Mouse (Mus musculus) forebrain, embryonic 16.5 days (tissue): ENCODE measurements at regions not wholly inside any gene's neighbourhood (a gene's known extent, or its start where the extent isn't known, plus 50 kb on each side); places are given as distances from the start of the nearest gene placed in this dataset.

Experiments
- ATAC-seq: fragments of 200-750 bp; cut with Nextera tagmentation; 2 replicates; pipeline ENCODE4 v1.8.0; 2017; ENCODE audit warnings: mild to moderate bottlenecking, moderate library complexity
- H3K27ac ChIP-seq: fragments of 300-500 bp; sonication (generic); 2 replicates; pipeline ENCODE4 v1.5.1; 2014; ENCODE audit warnings: low read length, control low read depth
- H3K27me3 ChIP-seq: fragments of 300-500 bp; sonication (generic); replicated peaks from 2 replicates; pipeline ENCODE4 v1.6.1; 2014; ENCODE audit warnings: low read length; ENCODE audit not compliant: control insufficient read depth, insufficient read depth
- H3K36me3 ChIP-seq: fragments of 300-500 bp; sonication (generic); 2 replicates; pipeline ENCODE4 v1.6.1; 2014; ENCODE audit not compliant: control insufficient read depth, insufficient read depth
- H3K4me1 ChIP-seq: fragments of 300-500 bp; sonication (generic); replicated peaks from 2 replicates; pipeline ENCODE4 v1.6.1; 2014; ENCODE audit warnings: low read length; ENCODE audit not compliant: control insufficient read depth, insufficient read depth
- H3K4me2 ChIP-seq: fragments of 300-500 bp; sonication (generic); 2 replicates; pipeline ENCODE4 v1.6.1; 2014; ENCODE audit warnings: mild to moderate bottlenecking, low read length, control low read depth
- H3K4me3 ChIP-seq: fragments of 300-500 bp; sonication (generic); replicated peaks from 2 replicates; pipeline ENCODE4 v1.5.1; 2014; ENCODE audit warnings: mild to moderate bottlenecking, low read length, control low read depth
- H3K9ac ChIP-seq: fragments of 300-500 bp; sonication (generic); replicated peaks from 2 replicates; pipeline ENCODE4 v1.6.1; 2014; ENCODE audit warnings: low read depth, low read length, control low read depth
- H3K9me3 ChIP-seq: fragments of 300-500 bp; sonication (generic); 2 replicates; pipeline ENCODE4 v1.6.1; 2016; ENCODE audit warnings: low read length; ENCODE audit not compliant: control insufficient read depth
- WGBS: fragments of 180-500 bp; shearing (Covaris S2); extraction: QIAGEN DNeasy Blood & Tissue Kit; methylation state at CpG from one replicate; pipeline ENCODE4 v1.1.7; 2014; 5-methylcytosine and 5-hydroxymethylcytosine counted together

- Histone ChIP-seq H3K9ac (no peak overlapping the region), H3K36me3 (no peaks in the 10 kb centered on the region), H3K9me3 (no peaks in the 10 kb centered on the region), H3K27ac (no peak overlapping the region; the same call in 1 of the 2 replicates), H3K4me3 (no peak overlapping the region), H3K27me3 (no peaks in the 10 kb centered on the region), H3K4me1 (peaks cover 3% of the 10 kb centered on the region), H3K4me2 (no peak overlapping the region)
- no peak for ATAC-seq
- WGBS: 17% methylated on average over 4 of the region's 4 CpGs
These were observed 170.5 kb downstream of the Gm11146 start for GRCm38 (mm10) chr16:77431345-77431744.

DNA sequence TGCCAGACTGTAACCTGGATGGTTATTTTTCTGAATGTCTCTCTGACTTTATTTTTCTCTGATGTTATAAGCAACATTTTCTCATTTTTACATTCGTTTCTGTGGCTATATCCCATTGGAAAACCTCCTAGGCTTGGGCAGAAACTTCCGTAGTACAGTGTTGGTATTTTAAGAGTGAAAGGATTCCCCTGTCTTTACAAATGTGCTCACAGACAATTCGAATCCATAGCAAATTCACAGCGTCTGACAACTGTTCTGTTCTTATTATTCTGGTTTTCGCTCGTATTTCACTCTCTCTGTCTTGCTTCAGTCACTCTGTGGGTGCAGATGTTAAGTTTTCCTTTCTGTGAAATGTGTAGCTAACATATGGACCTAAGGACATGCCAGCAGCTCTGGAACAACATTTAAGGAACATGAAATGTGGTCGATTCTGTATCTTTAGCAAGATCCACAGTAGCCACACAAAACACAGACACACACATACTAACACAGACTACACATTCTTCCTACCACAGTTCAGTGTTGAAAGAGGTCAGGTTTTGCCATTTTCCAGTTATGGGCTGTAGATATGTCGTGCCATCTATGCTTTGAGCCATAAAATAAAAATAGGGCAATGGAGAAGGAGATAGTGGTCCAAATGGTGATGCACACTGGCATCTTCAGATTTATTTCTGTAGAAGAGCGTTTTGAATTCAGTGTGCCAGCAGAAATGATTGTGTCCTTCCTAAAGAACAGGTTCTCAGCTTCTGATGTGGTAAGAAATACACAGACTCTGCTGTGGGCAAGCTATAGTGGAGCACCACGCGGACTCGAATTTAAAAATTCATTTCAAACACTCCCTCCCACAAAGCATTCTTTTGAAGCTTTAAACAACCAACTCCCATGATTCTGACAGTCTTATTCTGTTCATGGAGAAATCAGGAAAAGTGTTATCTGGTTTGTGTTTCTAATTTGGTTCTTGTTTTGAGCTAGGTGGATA is 179.2 kb downstream of the Gm11146 start:
- 19% methylated on average over 12 of the region's 12 CpGs for WGBS
- Histone ChIP-seq H3K9ac (peak overlapping the region; percentile 78), H3K36me3 (no peaks in the 10 kb centered on the region)

GRCm38 (mm10) chr16:77421591-77422024 is 180.3 kb downstream of the Gm11146 start:
- H3K27me3 ChIP-seq: no peaks in the 10 kb centered on the region
- H3K9ac ChIP-seq: peak overlapping the region; percentile 78
- H3K4me1 ChIP-seq: peaks cover 13% of the 10 kb centered on the region
- H3K9me3 ChIP-seq: no peaks in the 10 kb centered on the region
- peak overlapping the region; percentile 99 for H3K27ac ChIP-seq
- peak overlapping the region; percentile 53 for H3K4me3 ChIP-seq
- H3K4me2 ChIP-seq: peak overlapping the region; percentile 76
- no peaks in the 10 kb centered on the region for H3K36me3 ChIP-seq
- 3% methylated on average over 10 of the region's 10 CpGs for WGBS
- ATAC-seq: peak; percentile 92

More for the DNA sequence above, 179.2 kb downstream of the Gm11146 start:
- Histone ChIP-seq H3K4me1 (peaks cover 14% of the 10 kb centered on the region), H3K9me3 (no peaks in the 10 kb centered on the region), H3K27ac (peak overlapping the region; percentile 99), H3K27me3 (no peaks in the 10 kb centered on the region), H3K4me3 (peak overlapping the region; percentile 53), H3K4me2 (peak overlapping the region; percentile 76)
- peak; percentile 5; the same call in 1 of the 2 replicates for ATAC-seq

- peaks cover 11% of the 10 kb centered on the region for H3K4me1 ChIP-seq
- 12% methylated on average over 6 of the region's 6 CpGs for WGBS
- H3K36me3 ChIP-seq: no peaks in the 10 kb centered on the region
- ATAC-seq: no peak
- no peaks in the 10 kb centered on the region for H3K27me3 ChIP-seq
- peak overlapping the region; percentile 53 for H3K4me3 ChIP-seq
- peak overlapping the region; percentile 78 for H3K9ac ChIP-seq
- no peaks in the 10 kb centered on the region for H3K9me3 ChIP-seq
- H3K4me2 ChIP-seq: peak overlapping the region; percentile 76
- H3K27ac ChIP-seq: peak overlapping the region; percentile 99
These were observed 180.9 kb downstream of the Gm11146 start for GRCm38 (mm10) chr16:77421001-77421400.

- H3K4me1 ChIP-seq: peaks cover 9% of the 10 kb centered on the region
- no peaks in the 10 kb centered on the region for H3K27me3 ChIP-seq
- WGBS: 20% methylated on average over 8 of the region's 8 CpGs
- H3K36me3 ChIP-seq: no peaks in the 10 kb centered on the region
- H3K9ac ChIP-seq: peak overlapping the region; percentile 73
- H3K27ac ChIP-seq: peak overlapping the region; percentile 94
- H3K4me2 ChIP-seq: peak overlapping the region; percentile 72
- no peak for ATAC-seq
- H3K9me3 ChIP-seq: no peaks in the 10 kb centered on the region
- H3K4me3 ChIP-seq: peak overlapping the region; percentile 50
These were observed 181.6 kb downstream of the Gm11146 start for GRCm38 (mm10) chr16:77420136-77420860.

- H3K36me3 ChIP-seq: no peaks in the 10 kb centered on the region
- 11% methylated on average over 4 of the region's 4 CpGs for WGBS
- peak overlapping the region; percentile 87 for H3K27ac ChIP-seq
- H3K27me3 ChIP-seq: no peaks in the 10 kb centered on the region
- peak overlapping the region; percentile 71 for H3K9ac ChIP-seq
- peaks cover 11% of the 10 kb centered on the region for H3K4me1 ChIP-seq
- H3K4me2 ChIP-seq: peak overlapping the region; percentile 65
- H3K4me3 ChIP-seq: peak overlapping the region; percentile 54
- H3K9me3 ChIP-seq: no peaks in the 10 kb centered on the region
- no peak for ATAC-seq
These were observed 182.7 kb downstream of the Gm11146 start for GRCm38 (mm10) chr16:77419116-77419735.

GRCm38 (mm10) chr16:77418486-77418885 is 183.4 kb downstream of the Gm11146 start:
- Histone ChIP-seq H3K27ac (peak overlapping the region; percentile 80), H3K36me3 (no peaks in the 10 kb centered on the region), H3K9me3 (no peaks in the 10 kb centered on the region), H3K4me1 (peaks cover 11% of the 10 kb centered on the region), H3K4me2 (peak overlapping the region; percentile 65), H3K4me3 (peak overlapping the region; percentile 54), H3K9ac (peak overlapping the region; percentile 71), H3K27me3 (no peaks in the 10 kb centered on the region)
- no peak for ATAC-seq
- 25% methylated on average over 1 of the region's 1 CpGs for whole genome bisulfite sequencing

DNA sequence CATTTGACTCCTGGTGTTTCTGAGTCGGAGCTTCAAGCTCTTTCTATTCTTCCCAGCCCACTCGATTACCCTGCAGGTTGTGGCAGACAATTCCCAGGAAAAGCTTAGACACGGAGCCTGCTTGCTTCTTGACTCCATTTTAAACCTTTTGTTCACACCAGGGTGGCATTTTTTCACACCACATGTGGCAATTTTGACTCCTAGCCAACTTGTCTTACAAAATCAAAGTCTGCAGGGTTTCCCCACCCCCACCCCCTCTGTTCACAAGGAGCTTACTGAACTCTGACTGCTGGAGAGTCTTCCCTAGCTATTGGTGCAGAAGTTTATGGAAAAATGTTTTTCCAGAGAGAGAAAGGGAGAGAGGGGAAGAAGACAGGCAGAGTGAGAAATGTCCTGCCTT is 184.1 kb downstream of the Gm11146 start:
- Histone ChIP-seq H3K9me3 (no peaks in the 10 kb centered on the region), H3K9ac (peak overlapping the region; percentile 50), H3K27ac (peak overlapping the region; percentile 85), H3K27me3 (no peaks in the 10 kb centered on the region), H3K4me1 (peaks cover 9% of the 10 kb centered on the region), H3K4me3 (peak overlapping the region; percentile 38), H3K36me3 (no peaks in the 10 kb centered on the region), H3K4me2 (peak overlapping the region; percentile 52)
- 4% methylated on average over 3 of the region's 3 CpGs for WGBS
- peak; percentile 46 for ATAC-seq

GRCm38 (mm10) chr16:77414562-77414961 is 187.3 kb downstream of the Gm11146 start:
- no peaks in the 10 kb centered on the region for H3K9me3 ChIP-seq
- no peak overlapping the region for H3K4me2 ChIP-seq
- no peaks in the 10 kb centered on the region for H3K36me3 ChIP-seq
- H3K27me3 ChIP-seq: no peaks in the 10 kb centered on the region
- no peak for ATAC-seq
- no peak overlapping the region for H3K27ac ChIP-seq
- no peak overlapping the region for H3K9ac ChIP-seq
- no peak overlapping the region for H3K4me3 ChIP-seq
- 17% methylated on average over 1 of the region's 1 CpGs for WGBS
- H3K4me1 ChIP-seq: peaks cover 5% of the 10 kb centered on the region
